Mouse (Mus musculus): ENCODE data around the gene Tmem186. TPM values are rescaled to one million over a fixed set of nuclear protein-coding genes. Genes with fewer than 3 reads are reported as not detected.

The Tmem186 gene
- polyA plus RNA-seq (2017; shearing (Covaris generic)), result 10 to 100 TPM; 14.1 to 14.6 TPM

GRCm38 (mm10) chr16:8637217-8638051, at the start of gene Tmem186, which contains the start of gene Pmm2:
TSS of gene Tmem186 (minus strand) at chr16:8637712.
TSS of gene Pmm2 (plus strand) at chr16:8637674.

GRCm38 (mm10) chr16:8680470-8680869, 43.0 kb upstream of the Tmem186 start, which contains the start of gene Gm5767:
TSS of gene Gm5767 (plus strand) at chr16:8680770.

GRCm38 (mm10) chr16:8671551-8672349, 34.2 kb upstream of the Tmem186 start, which contains the start of gene Carhsp1:
TSS of gene Carhsp1 (minus strand) at chr16:8672155.

Other genes with a start within 250 kb of the Tmem186 start
- gene Tmem114, start 212.6 kb downstream of the Tmem186 start, polyA plus RNA-seq (2017; shearing (Covaris generic)), result under 1 TPM in 1 of 2 experiments, not detected in 1; 0.16 TPM
- gene Mettl22, start 166.9 kb downstream of the Tmem186 start, polyA plus RNA-seq (2017; shearing (Covaris generic)), result 10 to 100 TPM; 20.2 to 27.7 TPM
- 1 to 10 TPM in 1 of 2 experiments, under 1 TPM in 1; 0.81 to 1.4 TPM for gene Abat, start 124.3 kb downstream of the Tmem186 start, polyA plus RNA-seq (2017; shearing (Covaris generic))
- 100 to 1,000 TPM; 102 to 104 TPM for gene Pmm2, start within 50 bp of the Tmem186 start, polyA plus RNA-seq (2017; shearing (Covaris generic))
- 10 to 100 TPM; 30.5 to 52.2 TPM for gene Carhsp1, start 34.4 kb upstream of the Tmem186 start, polyA plus RNA-seq (2017; shearing (Covaris generic))
- gene Gm5767, start 43.1 kb upstream of the Tmem186 start, polyA plus RNA-seq (2017; shearing (Covaris generic)), result not detected
- gene Usp7, start 154.6 kb upstream of the Tmem186 start, polyA plus RNA-seq (2017; shearing (Covaris generic)), result 10 to 100 TPM; 90.1 to 92.2 TPM
- 10 to 100 TPM; 29.1 to 46.7 TPM for gene 1810013L24Rik, start 192.4 kb upstream of the Tmem186 start, polyA plus RNA-seq (2017; shearing (Covaris generic))